Mouse (Mus musculus): ENCODE measurements around the gene Foxred2.

- TF ChIP-seq POLR2A (IDR thresholded peaks at IDR 0.05; ENCODE audit: control insufficient read depth, extremely low read depth, insufficient read depth, low read length, poor library complexity) (no peak), CTCF (IDR thresholded peaks at IDR 0.05; ENCODE audit: borderline replicate concordance, control insufficient read depth, extremely low read depth, insufficient read depth, low read length, poor library complexity) (no peak)
These were observed 2.2 kb downstream of the Foxred2 start for GRCm38 (mm10) chr15:77954362-77954761.
